Mouse (Mus musculus) liver, postnatal 0 days (tissue): ENCODE results near the gene Cabp5. TPM values are rescaled to one million over a fixed set of nuclear protein-coding genes. Genes with fewer than 3 reads are reported as not detected.
"Not testable (repeated sequence)": the region's sequence is repeated elsewhere in the genome, so short reads cannot be mapped to it uniquely, and the experiment has no call there.

Source experiments
- ATAC-seq: fragments of 200-750 bp; cut with Nextera tagmentation; 2 replicates; pipeline ENCODE4 v1.8.0; 2017; ENCODE audit warnings: mild to moderate bottlenecking, moderate library complexity
- DNase-seq: peaks from one replicate; pipeline ENCODE4 v3.0.0-alpha.2; 2016
- H3K27ac ChIP-seq: fragments of 300-500 bp; sonication (generic); 2 replicates; pipeline ENCODE4 v1.5.1; 2014; ENCODE audit warnings: antibody characterized with exemption, moderate library complexity, mild to moderate bottlenecking, low read depth
- H3K27me3 ChIP-seq: fragments of 300-500 bp; sonication (generic); 2 replicates; pipeline ENCODE4 v1.6.1; 2014; ENCODE audit warnings: low read length, control low read depth, mixed read lengths; ENCODE audit not compliant: insufficient read depth
- H3K36me3 ChIP-seq: fragments of 300-500 bp; sonication (generic); replicated peaks from 2 replicates; pipeline ENCODE4 v1.6.1; 2014; ENCODE audit warnings: mild to moderate bottlenecking, control low read depth, low read length, moderate library complexity, mixed read lengths; ENCODE audit not compliant: insufficient read depth
- H3K4me1 ChIP-seq: fragments of 300-500 bp; sonication (generic); 2 replicates; pipeline ENCODE4 v1.6.1; 2014; ENCODE audit warnings: antibody characterized with exemption, mild to moderate bottlenecking, control low read depth; ENCODE audit not compliant: insufficient read depth
- H3K4me2 ChIP-seq: fragments of 300-500 bp; sonication (generic); 2 replicates; pipeline ENCODE4 v1.6.1; 2014; ENCODE audit warnings: low read depth, mild to moderate bottlenecking, low read length, moderate library complexity, mixed read lengths
- H3K4me3 ChIP-seq: fragments of 300-500 bp; sonication (generic); 2 replicates; pipeline ENCODE4 v1.5.1; 2014; ENCODE audit warnings: low read depth, low read length
- H3K9ac ChIP-seq: fragments of 300-500 bp; sonication (generic); replicated peaks from 2 replicates; pipeline ENCODE4 v1.6.1; 2014; ENCODE audit warnings: mild to moderate bottlenecking, moderate library complexity
- H3K9me3 ChIP-seq: fragments of 300-500 bp; sonication (generic); 2 replicates; pipeline ENCODE4 v1.6.1; 2016; ENCODE audit warnings: mild to moderate bottlenecking, control low read depth, low read length, mixed read lengths
- CTCF ChIP-seq: sonication (generic); IDR thresholded peaks from 2 replicates; pipeline ENCODE4 v1.5.1; 2016; ENCODE audit warnings: antibody characterized with exemption, low read depth
- EP300 ChIP-seq: IDR thresholded peaks from 2 replicates; pipeline ENCODE4 v1.6.1; 2016; ENCODE audit warnings: antibody characterized with exemption, low read depth, mild to moderate bottlenecking
- WGBS: fragments of 180-500 bp; shearing (Covaris S2); extraction: QIAGEN DNeasy Blood & Tissue Kit; methylation state at CpG from one replicate; pipeline ENCODE4 v1.1.7; 2014; ENCODE audit not compliant: insufficient replicate concordance; 5-methylcytosine and 5-hydroxymethylcytosine counted together
- polyA plus RNA-seq: library from polyadenylated mRNA; unstranded; fragments of >200 nt; fragmentation: Nextera tagmentation; extraction: Ambion mirVana; gene quantifications from 2 replicates; pipeline ENCODE4 v1.2.1, GENCODE M21; 2015

Cabp5 gene
- polyA plus RNA-seq = not detected in 2 replicates

DNA sequence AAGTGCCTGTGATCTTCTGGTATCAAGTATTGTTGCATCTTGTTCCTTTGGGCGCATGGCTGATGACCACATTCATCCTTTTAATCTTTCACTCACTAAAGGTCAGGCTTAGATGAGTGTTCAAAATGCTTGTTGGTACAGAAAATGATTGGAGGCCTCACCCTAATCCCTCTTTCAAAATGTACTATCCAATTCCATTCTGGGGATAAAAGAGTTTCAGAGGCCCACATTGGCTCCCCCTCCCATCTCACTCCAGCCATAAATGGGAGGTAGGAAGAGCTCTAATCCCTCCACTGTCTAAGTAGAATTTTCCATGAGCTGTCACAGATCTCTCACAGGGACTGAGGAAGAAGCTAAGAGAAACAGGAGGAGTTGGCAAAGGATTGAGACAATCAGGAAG is at the start of gene Cabp5:
Gene Cabp5 (plus strand): TSS at position 301 of the 400 bp plus-strand sequence.
- Histone ChIP-seq H3K9me3 (no peaks in the 10 kb centered on the region), H3K36me3 (no peaks in the 10 kb centered on the region), H3K4me3 (no peak within 1 kb of the TSS), H3K27ac (no peak within 1 kb of the TSS), H3K27me3 (no peaks in the 10 kb centered on the region), H3K4me1 (no peaks in the 10 kb centered on the region), H3K4me2 (no peak within 1 kb of the TSS), H3K9ac (no peak within 1 kb of the TSS)
- WGBS = 61% methylated on average over 1 of the region's 1 CpGs
- no peak for TF ChIP-seq EP300
- no peak for TF ChIP-seq CTCF
- no peak for DNase-seq
- no peak for ATAC-seq

GRCm38 (mm10) chr7:13355943-13356342 is 42.0 kb upstream of the Cabp5 start:
- H3K36me3 ChIP-seq = peaks cover 4% of the 10 kb centered on the region; the same call in 1 of the 2 replicates
- H3K4me2 ChIP-seq = no peak overlapping the region
- 0 out of 2 replicates have a peak, but pooled peaks cover 2% of the 10 kb centered on the region for H3K9me3 ChIP-seq
- no peak overlapping the region for H3K4me3 ChIP-seq
- H3K4me1 ChIP-seq = no peaks in the 10 kb centered on the region
- no peak overlapping the region for H3K27ac ChIP-seq
- ATAC-seq (no peak), DNase-seq (no peak)
- H3K27me3 ChIP-seq = no peaks in the 10 kb centered on the region
- no peak overlapping the region for H3K9ac ChIP-seq
- TF ChIP-seq EP300 = no peak
- no peak for TF ChIP-seq CTCF

GRCm38 (mm10) chr7:13380588-13380987 is 17.3 kb upstream of the Cabp5 start:
- ATAC-seq = no peak
- no peak overlapping the region for H3K27ac ChIP-seq
- TF ChIP-seq CTCF (no peak), EP300 (no peak)
- H3K4me3 ChIP-seq = no peak overlapping the region
- no peaks in the 10 kb centered on the region for H3K27me3 ChIP-seq
- 67% methylated on average over 2 of the region's 2 CpGs for WGBS
- no peaks in the 10 kb centered on the region for H3K4me1 ChIP-seq
- no peak overlapping the region for H3K9ac ChIP-seq
- H3K9me3 ChIP-seq = no peaks in the 10 kb centered on the region
- DNase-seq = no peak
- no peaks in the 10 kb centered on the region for H3K36me3 ChIP-seq
- H3K4me2 ChIP-seq = no peak overlapping the region

DNA sequence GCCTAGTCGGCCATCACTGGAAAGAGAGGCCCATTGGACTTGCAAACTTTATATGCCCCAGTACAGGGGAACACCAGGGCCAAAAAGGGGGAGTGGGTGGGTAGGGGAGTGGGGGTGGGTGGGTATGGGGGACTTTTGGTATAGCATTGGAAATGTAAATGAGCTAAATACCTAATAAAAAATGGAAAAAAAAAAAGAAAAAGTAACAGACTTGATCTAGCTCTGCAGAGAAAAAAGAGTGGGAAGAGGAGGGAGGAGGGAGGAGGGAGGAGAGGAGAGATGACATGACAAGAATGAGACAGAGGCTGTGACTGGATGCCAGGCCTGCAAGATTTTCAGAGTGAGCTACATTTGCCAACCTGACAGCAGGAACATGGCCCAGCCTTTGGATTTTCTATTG is 52.6 kb downstream of the Cabp5 start, which contains the start of gene Bsph1:
Gene Bsph1 (plus strand): TSS at position 301 of the 400 bp plus-strand sequence.
- H3K4me1 ChIP-seq, H3K4me2 ChIP-seq, H3K36me3 ChIP-seq, ATAC-seq, H3K4me3 ChIP-seq, H3K9me3 ChIP-seq, DNase-seq, H3K27ac ChIP-seq, H3K27me3 ChIP-seq, H3K9ac ChIP-seq: not testable (repeated sequence)
- 75% methylated on average over 1 of the region's 1 CpGs for WGBS

Other genes starting within 250 kb of the Cabp5 start
- 0.01 TPM in 1 of 2 replicates, not detected in the other for gene Vmn1r88, start 238.6 kb upstream of the Cabp5 start, polyA plus RNA-seq
- not detected in 2 replicates for gene Vmn1r89, start 185.1 kb upstream of the Cabp5 start, polyA plus RNA-seq
- 50.9 and 60.5 TPM in 2 replicates for gene Lig1, start 120.8 kb upstream of the Cabp5 start, polyA plus RNA-seq
- gene Zswim9, start 119.4 kb upstream of the Cabp5 start, polyA plus RNA-seq = 1.5 and 1.7 TPM in 2 replicates
- 2.0 and 2.1 TPM in 2 replicates for gene Pla2g4c, start 73.5 kb upstream of the Cabp5 start, polyA plus RNA-seq
- not detected in 2 replicates for gene Bsph1, start 52.7 kb downstream of the Cabp5 start, polyA plus RNA-seq
- not detected in 2 replicates for gene Bsph2, start 172.9 kb downstream of the Cabp5 start, polyA plus RNA-seq
- gene Sult2a5, start 225.8 kb downstream of the Cabp5 start, polyA plus RNA-seq = 10.0 and 13.2 TPM in 2 replicates